Mouse (Mus musculus) erythroblast, adult 5-6 weeks (primary cell): ENCODE results near the gene Ugt1a1. TPM values are rescaled to one million over a fixed set of nuclear protein-coding genes. Genes with fewer than 3 reads are reported as not detected.
"Not testable (repeated sequence)": the region's sequence is repeated elsewhere in the genome, so short reads cannot be mapped to it uniquely, and the experiment has no call there.

Experiments used
- ATAC-seq: replicated peaks from 2 replicates; pipeline ENCODE4 v1.8.0; 2016; ENCODE audit warnings: moderate number of reproducible peaks, mild to moderate bottlenecking, moderate TSS enrichment, inconsistent platforms; ENCODE audit not compliant: poor library complexity, low FRiP score, severe bottlenecking
- total RNA-seq, 2 experiments: library from RNA; stranded (forward) in 1 of 2; stranded (reverse) in 1 of 2; fragments of 150-400 nt in 1 of 2; fragments of 200-764, 138-1000 nt in 1 of 2; gene quantifications; 2 replicates each; pipeline versions ENCODE4 v1.2.3 to v1.2.4; 2015 to 2017; ENCODE audit warnings: low replicate concordance in 2 of 2

Ugt1a1 gene
- total RNA-seq, 2 experiments from 2014 or later, result 1.0 TPM; not detected in 1

DNA sequence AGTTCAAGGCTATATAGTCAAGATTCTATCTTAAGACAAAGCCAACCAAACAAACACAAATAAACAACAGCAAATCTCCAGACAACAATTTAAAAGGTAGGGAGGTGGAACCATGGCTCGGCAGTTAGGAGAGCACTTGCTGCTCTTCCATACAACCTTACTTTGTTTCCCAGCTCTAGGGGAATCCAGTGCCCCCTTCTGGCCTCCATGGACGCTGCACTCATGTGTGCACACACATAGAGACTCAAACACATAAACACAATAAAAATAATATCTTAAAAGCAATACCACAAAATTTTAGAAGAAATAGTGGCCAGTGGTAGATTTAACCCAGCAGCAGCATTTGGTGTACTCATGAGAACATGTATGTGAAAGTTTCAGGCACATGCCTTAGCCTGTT lies 5.4 kb downstream of the Ugt1a1 start:
- ATAC-seq, result no peak

DNA sequence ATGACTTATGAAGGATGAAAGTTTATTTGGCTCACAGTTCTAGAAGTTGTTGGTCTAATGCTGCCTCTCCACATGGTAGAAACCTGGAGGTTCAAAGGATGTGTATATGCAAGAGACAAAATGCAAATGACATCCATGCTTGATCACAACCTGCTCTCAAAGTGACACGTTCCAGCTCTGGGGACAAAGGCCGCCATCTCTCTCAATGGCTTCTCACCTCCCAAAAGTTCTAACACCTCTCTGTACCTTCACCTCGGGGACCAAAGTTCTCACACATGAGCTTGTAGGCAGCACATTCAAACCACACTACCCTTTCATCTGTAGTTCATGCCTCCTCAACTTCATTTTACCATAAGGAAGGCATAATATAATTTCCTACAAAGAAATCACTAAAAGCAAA lies 5.8 kb downstream of the Ugt1a1 start:
- ATAC-seq, result no peak

DNA sequence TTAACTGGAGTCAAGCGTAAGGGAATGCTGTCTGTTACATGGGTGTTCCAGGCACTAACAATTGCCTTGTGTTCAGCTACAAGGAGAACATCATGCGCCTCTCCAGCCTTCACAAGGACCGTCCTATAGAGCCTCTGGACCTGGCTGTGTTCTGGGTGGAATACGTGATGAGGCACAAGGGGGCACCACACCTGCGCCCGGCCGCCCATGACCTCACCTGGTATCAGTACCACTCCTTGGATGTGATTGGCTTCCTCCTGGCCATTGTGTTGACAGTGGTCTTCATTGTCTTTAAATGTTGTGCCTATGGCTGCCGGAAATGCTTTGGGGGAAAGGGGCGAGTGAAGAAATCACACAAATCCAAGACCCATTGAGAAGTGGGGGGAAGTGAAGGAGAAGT lies 6.3 kb downstream of the Ugt1a1 start:
- no peak for ATAC-seq

DNA sequence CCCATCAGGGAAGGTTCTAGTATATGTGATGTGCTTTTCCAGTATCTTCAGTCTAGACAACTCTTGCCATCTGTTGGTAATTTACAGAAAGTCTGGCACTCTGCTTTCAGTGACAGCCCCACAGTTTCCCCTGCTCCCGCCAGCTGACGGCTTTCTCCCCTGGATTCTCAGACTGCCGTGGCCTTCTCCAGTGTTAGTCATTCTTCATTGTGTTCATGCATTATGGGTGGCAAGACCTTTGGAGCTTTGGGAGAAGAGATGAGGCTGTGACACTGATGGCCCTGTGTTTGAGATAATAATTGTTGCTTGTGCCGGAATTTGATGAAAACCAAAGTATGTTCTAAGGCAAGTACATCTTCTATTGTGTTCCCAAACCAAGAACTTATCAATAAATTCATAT lies 6.8 kb downstream of the Ugt1a1 start:
- no peak for ATAC-seq

DNA sequence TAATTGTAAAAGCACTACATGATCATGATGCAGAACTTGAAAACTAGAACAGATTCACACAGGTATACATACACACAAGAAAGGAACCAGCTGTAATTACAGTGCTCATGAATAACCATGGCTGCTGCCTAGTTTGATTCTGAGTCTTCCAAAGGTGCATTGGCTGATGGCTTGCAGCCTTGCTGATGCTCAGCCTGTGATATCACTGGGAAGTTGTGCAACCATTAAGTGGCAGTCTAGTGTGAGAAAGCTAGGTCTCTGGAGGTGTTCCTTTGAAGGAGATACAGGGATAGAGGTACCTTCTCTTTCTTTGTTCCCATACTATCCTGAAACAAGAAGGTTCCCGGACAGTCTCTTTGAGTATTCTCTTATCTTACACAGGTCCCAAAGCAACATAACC lies 7.3 kb downstream of the Ugt1a1 start:
- no peak for ATAC-seq

DNA sequence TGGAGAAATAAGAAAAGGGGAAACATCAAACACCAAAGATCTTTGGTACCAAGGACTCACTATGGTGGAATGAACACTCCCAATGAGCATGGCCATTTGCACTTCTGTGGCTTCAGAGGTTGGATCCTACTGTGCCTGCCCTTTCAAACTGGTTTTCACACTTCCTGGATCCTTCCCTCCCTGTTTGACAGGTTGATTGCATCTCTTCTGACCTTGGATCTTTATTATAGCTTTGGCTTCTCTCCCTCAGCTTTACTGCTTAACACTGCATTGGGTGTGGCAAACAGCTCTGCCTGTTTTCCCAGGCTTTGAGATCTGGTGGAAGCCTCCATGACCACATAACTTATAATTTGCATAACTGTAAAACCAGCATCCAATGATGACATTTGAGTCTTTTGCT lies 8.6 kb downstream of the Ugt1a1 start:
- no peak for ATAC-seq

DNA sequence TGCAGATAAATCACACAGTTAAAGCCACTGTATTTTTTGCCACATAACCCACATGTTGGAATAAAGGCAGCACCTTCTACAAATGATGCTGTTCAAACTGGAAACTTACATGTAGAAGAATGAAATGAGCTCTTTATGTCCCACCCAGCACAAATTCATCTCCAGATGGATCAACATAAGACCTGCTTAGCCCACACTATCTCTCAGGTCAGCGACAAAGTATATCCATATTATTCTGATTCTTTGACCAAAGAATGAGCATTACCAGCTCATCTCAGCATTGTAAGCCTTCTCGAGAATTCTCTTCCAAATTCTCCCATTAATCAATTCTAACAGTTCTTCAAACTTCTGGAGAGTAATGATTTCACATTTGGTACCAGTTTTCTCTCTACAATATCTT lies 10.5 kb downstream of the Ugt1a1 start:
- ATAC-seq, result no peak

DNA sequence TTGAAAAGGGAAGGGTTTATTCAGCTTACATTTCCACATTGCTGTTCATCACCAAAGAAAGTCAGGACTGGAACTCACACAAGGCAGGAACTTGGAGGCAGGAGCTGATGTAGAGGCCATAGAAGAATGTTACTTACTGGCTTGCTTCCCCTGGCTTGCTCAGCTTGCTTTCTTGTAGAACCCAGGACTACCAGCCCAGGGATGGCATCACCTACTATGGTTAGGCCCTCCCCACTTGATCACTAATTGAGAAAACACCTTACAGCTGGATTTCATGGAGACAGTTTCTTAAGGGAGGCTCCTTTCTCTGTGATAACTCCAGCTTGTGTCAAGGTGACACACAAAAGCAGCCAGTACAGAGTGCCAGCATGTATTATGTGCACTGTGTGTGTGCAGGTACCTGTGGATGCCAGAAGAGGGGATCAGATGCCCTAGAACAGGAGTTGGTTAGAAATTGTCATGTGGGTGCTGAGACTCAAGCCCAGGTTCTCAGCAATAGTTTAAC lies 11.3 kb downstream of the Ugt1a1 start:
- not testable (repeated sequence) for ATAC-seq

DNA sequence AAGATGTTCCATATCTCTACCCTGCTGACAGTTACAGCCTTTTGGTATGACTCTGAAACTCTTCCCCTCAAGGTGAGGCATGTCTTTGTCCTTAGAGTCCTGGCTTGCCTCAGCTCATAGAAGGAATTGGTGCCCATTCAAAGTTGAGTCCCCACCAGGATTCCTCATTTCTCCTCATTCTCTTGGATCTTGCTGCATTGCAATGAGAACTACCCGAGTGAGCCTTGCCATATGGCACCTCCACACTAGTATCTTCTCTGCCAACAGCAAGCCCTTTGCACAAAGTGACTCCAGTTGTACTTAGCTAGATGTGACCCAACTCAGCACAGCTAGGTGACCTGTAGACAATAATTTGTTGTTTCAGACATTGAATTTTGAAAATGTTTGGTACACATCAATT lies 11.8 kb downstream of the Ugt1a1 start:
- ATAC-seq, result no peak

DNA sequence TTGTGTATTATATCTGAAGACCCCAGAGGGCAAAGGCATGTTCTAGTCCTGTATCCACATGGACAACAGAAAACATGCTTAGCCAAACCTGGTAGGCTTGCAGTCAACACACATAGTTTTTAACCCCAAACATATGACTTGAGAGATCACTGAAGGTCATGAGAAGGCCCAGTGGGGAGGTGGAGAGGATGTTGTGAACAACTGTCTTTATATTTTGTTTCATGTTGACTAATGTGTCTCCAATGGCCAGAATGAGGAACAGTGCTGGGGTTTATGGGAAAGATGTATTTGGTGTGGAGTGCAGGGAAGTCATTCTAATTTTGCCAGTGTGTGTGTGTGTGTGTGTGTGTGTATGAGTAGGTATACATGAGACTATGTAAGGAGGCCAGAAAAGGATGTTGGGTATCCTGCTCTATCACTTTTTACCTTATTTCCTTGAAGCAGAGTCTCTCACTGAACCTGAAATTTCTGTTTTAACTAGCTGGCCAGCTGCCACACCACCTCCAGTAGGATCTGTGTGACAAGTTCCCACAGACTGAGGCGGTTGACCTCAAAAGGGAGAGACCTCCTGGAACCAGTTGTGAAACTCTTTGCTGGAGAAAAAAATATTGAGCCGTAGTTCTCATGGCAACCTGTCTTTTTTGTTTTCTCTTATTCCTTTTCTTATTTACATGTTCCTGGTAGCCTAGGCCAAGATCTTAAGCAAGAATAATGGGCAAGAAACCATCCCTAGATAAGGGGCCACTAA lies 12.4 kb downstream of the Ugt1a1 start:
- no peak for ATAC-seq

DNA sequence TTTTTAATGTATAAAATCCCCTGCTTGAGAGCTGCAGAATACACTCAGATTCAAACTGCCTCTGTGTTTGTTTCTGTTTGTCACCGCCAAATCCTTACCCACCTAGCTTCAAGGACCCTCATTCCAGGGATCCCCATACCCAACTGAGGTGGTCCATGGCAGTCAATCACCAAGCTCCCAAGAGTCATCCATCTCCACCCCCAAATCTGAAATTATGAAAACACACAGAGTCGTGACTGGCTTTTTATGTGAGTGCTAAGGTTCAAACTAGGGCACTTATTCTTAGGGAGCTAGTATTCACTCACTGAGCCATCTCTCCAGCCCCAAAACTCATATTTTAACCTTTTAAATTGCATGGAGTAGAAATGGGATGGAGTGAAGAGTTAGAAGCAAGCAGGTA lies 13.5 kb downstream of the Ugt1a1 start:
- ATAC-seq, result not testable (repeated sequence)

DNA sequence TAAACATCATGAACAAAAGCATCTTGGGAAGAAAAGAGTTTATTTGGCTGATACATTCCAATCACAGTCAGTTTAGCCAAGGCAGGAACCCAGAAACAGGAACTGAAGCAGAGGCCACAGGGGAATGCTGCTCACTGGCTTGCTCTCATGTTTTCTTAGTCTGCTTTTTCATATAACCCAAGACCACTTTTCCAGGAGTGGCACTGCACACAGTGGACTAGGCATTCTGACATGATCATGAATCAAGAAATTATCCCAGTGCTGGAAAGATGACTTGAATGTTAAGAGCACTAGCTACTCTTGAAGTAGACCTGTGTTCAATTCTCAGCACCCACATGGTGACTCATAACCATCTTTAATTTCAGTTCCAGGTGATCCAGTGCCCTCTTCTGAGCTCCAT lies 14.0 kb downstream of the Ugt1a1 start:
- no peak for ATAC-seq

DNA sequence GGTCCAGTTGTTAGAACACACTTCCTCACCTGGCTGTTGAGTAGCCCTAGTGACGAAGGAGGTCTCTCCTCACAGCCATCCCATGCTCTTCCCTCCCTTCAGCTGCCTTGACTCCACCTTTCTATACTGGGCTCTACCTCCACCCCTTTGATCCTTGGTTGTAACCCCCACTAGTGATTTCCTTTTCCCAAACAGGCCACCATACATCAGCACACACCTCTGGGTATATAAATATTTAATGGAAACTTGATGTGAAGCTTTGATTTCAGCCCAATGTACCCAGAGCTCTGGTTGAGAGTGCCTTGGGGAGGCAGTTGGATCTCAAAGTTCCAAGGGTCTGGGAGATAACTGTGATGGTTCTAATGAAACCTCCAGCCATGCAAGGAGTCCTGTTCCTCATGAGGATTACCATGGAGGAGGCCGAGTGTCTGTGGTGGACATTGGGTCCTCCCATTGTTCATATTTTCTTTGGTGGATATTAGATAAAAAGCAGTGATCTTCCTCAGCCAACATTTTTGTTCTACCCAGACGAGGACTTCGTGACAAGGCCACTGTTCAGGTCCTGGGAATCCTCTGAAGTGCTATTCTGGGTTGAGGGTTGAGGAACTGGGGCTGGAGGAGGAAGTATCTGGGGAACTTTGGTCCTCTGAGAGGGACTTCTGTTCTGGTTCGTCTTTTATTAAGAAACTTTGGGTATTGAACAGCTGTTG lies 15.1 kb downstream of the Ugt1a1 start, which contains the start of gene Mroh2a:
TSS of gene Mroh2a (plus strand) at position 317 of the 710 bp plus-strand sequence.
- no peak for ATAC-seq

DNA sequence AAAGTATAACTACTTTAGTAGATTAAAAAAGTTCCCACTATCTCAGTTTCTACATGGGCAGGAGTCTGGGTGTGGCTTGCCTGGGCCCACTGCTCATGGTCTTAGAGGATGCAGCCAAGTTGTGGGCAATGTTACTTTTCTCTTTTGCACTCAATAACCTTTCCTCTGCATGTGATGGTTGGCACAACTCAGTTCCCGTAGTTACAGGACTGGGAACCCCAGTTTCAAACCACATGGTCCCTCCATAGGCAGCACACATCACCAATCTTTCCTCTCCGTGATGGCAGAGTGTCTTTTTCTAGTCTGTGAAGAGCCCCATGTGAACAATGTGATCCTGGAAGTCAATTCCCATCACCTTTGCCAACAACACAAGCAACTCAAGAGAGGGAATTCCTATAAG lies 15.7 kb downstream of the Ugt1a1 start:
- ATAC-seq, result peak; percentile 23; the same call in 1 of the 2 replicates

DNA sequence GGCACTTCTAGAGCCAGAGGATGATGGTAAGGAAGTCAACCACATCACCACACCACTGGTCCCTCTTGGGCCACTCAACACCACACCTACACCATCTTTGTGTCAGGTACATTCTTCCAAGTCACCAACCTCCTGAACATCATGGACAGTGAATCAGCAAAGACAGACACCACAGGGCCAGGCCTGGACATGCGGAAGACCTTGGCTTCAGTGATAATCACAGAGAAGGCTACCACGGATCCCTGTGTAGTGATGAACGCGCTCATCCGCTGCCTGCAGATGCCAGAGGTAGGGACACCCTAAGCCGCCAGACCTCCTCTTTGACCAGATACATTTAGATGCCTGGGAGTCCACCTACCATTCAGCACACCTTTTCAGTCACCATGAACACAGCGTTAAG lies 16.4 kb downstream of the Ugt1a1 start:
- ATAC-seq, result no peak

DNA sequence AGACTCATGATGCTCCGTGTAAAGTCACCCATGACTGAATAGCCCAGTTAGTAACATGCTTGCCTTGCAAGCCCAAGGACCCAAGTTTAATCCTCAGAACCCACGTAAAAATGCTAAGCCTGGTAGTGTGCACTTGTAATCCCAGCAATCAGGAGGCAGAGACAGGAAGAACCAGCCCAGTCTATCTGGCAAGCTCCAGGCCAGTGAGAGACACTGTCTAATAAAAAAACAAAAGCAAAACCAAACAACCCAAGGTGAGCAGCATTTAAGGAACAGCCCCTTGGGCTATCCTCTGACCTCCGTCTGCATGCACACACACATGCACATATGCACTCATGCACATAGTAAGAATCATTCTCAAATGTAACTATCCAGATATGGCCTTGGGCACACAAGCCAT lies 17.8 kb downstream of the Ugt1a1 start:
- no peak for ATAC-seq

DNA sequence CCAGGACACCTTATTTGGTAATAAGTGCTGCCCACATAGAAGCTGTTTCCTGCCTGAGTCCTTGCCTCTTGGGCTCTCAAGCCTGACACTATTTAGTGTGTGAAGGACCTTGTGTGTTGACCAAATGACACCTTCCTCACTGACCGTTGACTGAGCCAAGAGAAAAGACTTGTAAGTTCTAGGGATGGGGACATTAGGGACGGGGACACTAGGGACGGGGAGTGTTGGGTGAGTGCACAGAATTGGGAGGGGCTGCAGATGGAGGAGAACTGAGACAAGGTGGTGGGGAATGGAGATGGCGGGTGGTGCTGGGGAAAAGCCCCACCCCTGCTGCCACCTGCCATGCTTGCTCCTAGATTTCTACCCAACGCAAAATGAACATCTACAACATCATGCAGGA lies 18.2 kb downstream of the Ugt1a1 start:
- ATAC-seq, result no peak

DNA sequence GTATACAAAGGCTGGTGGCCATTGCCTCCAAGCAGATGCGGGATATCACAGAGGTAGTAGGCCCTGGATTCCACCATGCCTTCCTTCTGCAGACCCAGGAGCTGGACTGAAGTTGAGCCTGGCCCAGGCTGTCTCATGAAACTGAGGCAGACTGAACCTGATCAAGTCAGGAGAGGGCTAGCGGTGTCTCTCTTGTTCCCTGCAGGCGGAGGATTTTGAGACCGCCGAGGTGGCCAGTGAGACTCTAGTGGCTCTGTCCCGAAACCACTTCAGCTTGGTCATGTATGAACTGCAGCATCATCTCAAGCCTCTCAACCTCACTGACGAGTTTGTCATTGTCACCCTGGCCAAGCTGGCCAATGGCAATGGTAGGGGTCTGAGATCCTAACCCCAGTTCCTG lies 18.7 kb downstream of the Ugt1a1 start:
- no peak for ATAC-seq

DNA sequence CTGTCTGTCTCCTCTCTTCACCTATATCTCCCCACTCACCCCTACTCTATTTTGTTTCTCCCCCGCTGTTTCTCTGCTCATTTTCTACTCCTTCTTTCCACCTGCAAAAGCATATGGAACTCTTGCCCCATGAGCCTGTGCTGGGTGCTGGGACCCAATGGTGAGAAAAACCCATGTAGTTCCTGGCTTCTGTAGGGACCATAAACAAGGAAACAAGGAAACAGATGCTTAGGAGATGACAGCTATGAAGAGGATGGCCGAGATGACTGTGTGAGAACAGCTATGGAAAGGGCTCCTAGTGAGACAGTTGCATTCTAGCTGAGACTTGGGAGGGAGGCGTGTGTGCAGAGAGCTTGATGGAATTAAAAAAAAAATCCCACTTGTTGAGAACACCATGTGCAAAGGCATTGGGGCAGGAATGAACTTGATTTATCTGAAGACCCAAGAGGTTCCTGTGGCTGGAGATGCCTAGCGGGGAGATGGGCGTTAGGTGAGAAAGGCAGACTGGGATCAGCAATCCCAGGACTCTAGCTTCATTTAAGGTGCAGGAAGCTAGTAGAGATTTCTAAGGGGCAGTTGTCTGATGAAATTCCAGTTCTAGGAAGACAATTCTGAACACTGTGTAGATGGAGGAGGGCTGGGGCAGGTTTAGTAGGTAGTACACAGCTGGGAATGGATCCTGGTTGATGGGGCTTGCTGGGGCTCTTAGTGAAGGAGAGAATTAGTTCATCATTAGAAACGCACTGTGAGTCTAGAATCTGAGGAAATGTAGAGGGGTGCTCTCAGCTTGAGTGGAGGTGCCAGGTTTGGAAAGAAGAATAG lies 19.4 kb downstream of the Ugt1a1 start:
- ATAC-seq, result no peak

DNA sequence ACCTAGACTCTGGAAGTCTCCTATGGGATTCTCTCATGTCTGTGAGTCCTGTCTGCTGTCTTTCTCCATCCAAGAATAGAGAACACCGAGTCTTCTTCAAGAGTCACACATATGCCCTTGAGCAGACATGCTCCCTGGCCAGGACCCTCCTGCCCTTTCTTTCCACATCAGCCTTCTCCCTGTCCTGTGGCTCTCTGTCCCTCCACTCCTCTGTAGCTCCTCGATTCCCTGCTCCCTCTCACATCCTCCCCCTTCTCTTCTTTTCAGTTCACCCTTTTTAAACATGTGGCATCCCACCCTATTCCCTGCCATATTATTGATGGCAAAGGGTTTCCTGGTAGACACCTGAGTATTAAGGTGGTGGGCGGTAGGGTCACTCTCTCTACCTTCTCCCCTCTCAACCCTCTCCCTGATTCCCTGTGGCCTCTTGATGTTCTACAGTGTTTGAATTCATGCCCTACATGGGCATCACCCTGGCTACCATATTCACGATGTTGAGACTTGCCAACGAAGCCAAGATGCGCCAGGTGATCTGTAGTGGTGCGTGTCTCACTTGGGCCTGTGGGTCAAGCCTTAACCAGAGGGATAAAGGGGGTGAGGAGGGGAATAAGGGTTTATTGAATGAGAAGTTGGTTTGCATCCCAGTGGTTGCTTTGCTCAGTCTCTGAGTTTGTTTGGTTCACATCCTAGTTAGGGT lies 20.2 kb downstream of the Ugt1a1 start:
- no peak for ATAC-seq
